Mouse (Mus musculus) neural tube, embryonic 13.5 days (tissue): ENCODE measurements around the gene Sparc. TPM values are rescaled to one million over a fixed set of nuclear protein-coding genes. Genes with fewer than 3 reads are reported as not detected.

Experiments used
- ATAC-seq: fragments of 200-750 bp; cut with Nextera tagmentation; 2 replicates; pipeline ENCODE4 v1.8.0; 2017; ENCODE audit warnings: low read depth, mild to moderate bottlenecking, moderate TSS enrichment, moderate library complexity
- H3K27ac ChIP-seq: fragments of 300-500 bp; sonication (generic); replicated peaks from 2 replicates; pipeline ENCODE4 v1.5.1; 2015; ENCODE audit warnings: moderate library complexity, mild to moderate bottlenecking, inconsistent platforms
- H3K27me3 ChIP-seq: fragments of 300-500 bp; sonication (generic); 2 replicates; pipeline ENCODE4 v1.6.1; 2015; ENCODE audit warnings: mild to moderate bottlenecking, inconsistent platforms
- H3K36me3 ChIP-seq: fragments of 300-500 bp; sonication (generic); 2 replicates; pipeline ENCODE4 v1.6.1; 2015; ENCODE audit warnings: mild to moderate bottlenecking, inconsistent platforms
- H3K4me1 ChIP-seq: fragments of 300-500 bp; sonication (generic); replicated peaks from 2 replicates; pipeline ENCODE4 v1.6.1; 2015; ENCODE audit warnings: inconsistent platforms
- H3K4me2 ChIP-seq: fragments of 300-500 bp; sonication (generic); 2 replicates; pipeline ENCODE4 v1.6.1; 2015; ENCODE audit warnings: inconsistent platforms, mild to moderate bottlenecking, moderate library complexity
- H3K4me3 ChIP-seq: fragments of 300-500 bp; sonication (generic); 2 replicates; pipeline ENCODE4 v1.5.1; 2015; ENCODE audit warnings: mild to moderate bottlenecking, inconsistent platforms
- H3K9ac ChIP-seq: fragments of 300-500 bp; sonication (generic); 2 replicates; pipeline ENCODE4 v1.6.1; 2015; ENCODE audit warnings: moderate library complexity, mild to moderate bottlenecking, inconsistent platforms
- H3K9me3 ChIP-seq: fragments of 300-500 bp; sonication (generic); 2 replicates; pipeline ENCODE4 v1.6.1; 2016; ENCODE audit warnings: inconsistent platforms
- WGBS: fragments of 180-500 bp; shearing (Covaris S2); methylation state at CpG from one replicate; pipeline ENCODE4 v1.1.7; 2015; 5-methylcytosine and 5-hydroxymethylcytosine counted together
- polyA plus RNA-seq: library from polyadenylated mRNA; unstranded; fragments of >200 nt; fragmentation: Nextera tagmentation; extraction: Ambion mirVana; gene quantifications from 2 replicates; pipeline ENCODE4 v1.2.1, GENCODE M21; 2015

Sparc gene
- polyA plus RNA-seq, 1 experiment from 2014 or later: 730 TPM

GRCm38 (mm10) chr11:55397441-55397840, 25.5 kb downstream of the Sparc start:
- Histone ChIP-seq H3K4me3 (no peak overlapping the region), H3K4me1 (no peaks in the 10 kb centered on the region), H3K27me3 (no peaks in the 10 kb centered on the region), H3K36me3 (peaks cover 30% of the 10 kb centered on the region), H3K4me2 (no peak overlapping the region), H3K27ac (no peak overlapping the region), H3K9me3 (no peaks in the 10 kb centered on the region), H3K9ac (no peak overlapping the region)
- 90% methylated on average over 9 of the region's 9 CpGs for WGBS
- no peak for ATAC-seq

GRCm38 (mm10) chr11:55397036-55397435, 25.9 kb downstream of the Sparc start:
- 80% methylated on average over 2 of the region's 2 CpGs for WGBS
- Histone ChIP-seq H3K27ac (no peak overlapping the region), H3K4me1 (no peaks in the 10 kb centered on the region), H3K9ac (no peak overlapping the region), H3K27me3 (no peaks in the 10 kb centered on the region), H3K36me3 (peaks cover 27% of the 10 kb centered on the region), H3K4me3 (no peak overlapping the region), H3K9me3 (no peaks in the 10 kb centered on the region), H3K4me2 (no peak overlapping the region)
- ATAC-seq: no peak

GRCm38 (mm10) chr11:55395073-55395642, 27.8 kb downstream of the Sparc start:
- 83% methylated on average over 7 of the region's 7 CpGs for WGBS
- no peaks in the 10 kb centered on the region for H3K4me1 ChIP-seq
- ATAC-seq: no peak

GRCm38 (mm10) chr11:55394592-55394991, 28.4 kb downstream of the Sparc start:
- Histone ChIP-seq H3K4me1 (no peaks in the 10 kb centered on the region), H3K27me3 (no peaks in the 10 kb centered on the region), H3K4me2 (no peak overlapping the region), H3K27ac (no peak overlapping the region), H3K4me3 (no peak overlapping the region), H3K36me3 (peaks cover 21% of the 10 kb centered on the region), H3K9me3 (no peaks in the 10 kb centered on the region), H3K9ac (no peak overlapping the region)
- WGBS: 87% methylated on average over 6 of the region's 6 CpGs
- ATAC-seq: no peak

More at GRCm38 (mm10) chr11:55395073-55395642, 27.8 kb downstream of the Sparc start:
- H3K27me3 ChIP-seq: no peaks in the 10 kb centered on the region
- no peak overlapping the region for H3K4me3 ChIP-seq
- H3K36me3 ChIP-seq: peaks cover 22% of the 10 kb centered on the region
- H3K27ac ChIP-seq: no peak overlapping the region
- no peak overlapping the region for H3K9ac ChIP-seq
- H3K4me2 ChIP-seq: no peak overlapping the region
- H3K9me3 ChIP-seq: no peaks in the 10 kb centered on the region

GRCm38 (mm10) chr11:55392474-55392873, 30.5 kb downstream of the Sparc start:
- H3K27me3 ChIP-seq: no peaks in the 10 kb centered on the region
- 23% methylated on average over 10 of the region's 10 CpGs for WGBS
- peaks cover 13% of the 10 kb centered on the region; the same call in 1 of the 2 replicates for H3K36me3 ChIP-seq
- H3K4me3 ChIP-seq: no peak overlapping the region
- H3K4me1 ChIP-seq: no peaks in the 10 kb centered on the region
- no peaks in the 10 kb centered on the region for H3K9me3 ChIP-seq
- H3K27ac ChIP-seq: no peak overlapping the region
- H3K9ac ChIP-seq: no peak overlapping the region
- 0 out of 2 replicates have a peak, but pooled peaks have one; percentile 30 for ATAC-seq
- H3K4me2 ChIP-seq: 0 out of 2 replicates have a peak overlapping the region, but pooled peaks have one; percentile 3

DNA sequence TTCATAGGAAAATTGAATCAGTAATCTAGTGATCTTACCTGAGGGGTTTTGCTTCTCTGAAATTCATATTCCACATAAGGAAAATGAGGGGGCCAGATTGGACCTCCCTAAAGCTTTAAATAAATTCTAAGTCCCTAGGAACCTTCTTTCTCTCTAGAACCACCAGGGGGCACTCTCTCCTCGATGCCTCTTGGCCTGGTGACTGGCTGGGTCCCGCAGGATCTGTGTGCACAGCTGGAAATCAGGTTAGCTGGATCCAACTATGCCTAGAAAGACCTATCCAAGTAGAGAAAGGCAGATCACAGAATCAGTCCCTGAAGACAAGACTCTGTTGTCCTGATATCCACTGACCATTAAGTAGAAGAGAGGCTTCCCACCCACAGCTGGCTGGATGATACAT, 33.2 kb downstream of the Sparc start:
- ATAC-seq: no peak
- H3K9me3 ChIP-seq: no peaks in the 10 kb centered on the region
- H3K27ac ChIP-seq: no peak overlapping the region
- peaks cover 4% of the 10 kb centered on the region; the same call in 1 of the 2 replicates for H3K36me3 ChIP-seq
- 0 out of 2 replicates have a peak, but pooled peaks cover 7% of the 10 kb centered on the region for H3K4me1 ChIP-seq
- no peak overlapping the region for H3K9ac ChIP-seq
- H3K4me2 ChIP-seq: no peak overlapping the region
- 2% methylated on average over 2 of the region's 2 CpGs for WGBS
- H3K4me3 ChIP-seq: no peak overlapping the region
- H3K27me3 ChIP-seq: no peaks in the 10 kb centered on the region

GRCm38 (mm10) chr11:55387576-55387975, 35.4 kb downstream of the Sparc start:
- Histone ChIP-seq H3K4me2 (0 out of 2 replicates have a peak overlapping the region, but pooled peaks have one; percentile 13), H3K4me1 (0 out of 2 replicates have a peak, but pooled peaks cover 7% of the 10 kb centered on the region), H3K4me3 (no peak overlapping the region), H3K9ac (peak overlapping the region; percentile 34; the same call in 1 of the 2 replicates), H3K27ac (no peak overlapping the region), H3K9me3 (no peaks in the 10 kb centered on the region), H3K27me3 (no peaks in the 10 kb centered on the region), H3K36me3 (no peaks in the 10 kb centered on the region)
- peak; percentile 37; the same call in 1 of the 2 replicates for ATAC-seq
- WGBS: 49% methylated on average over 8 of the region's 8 CpGs

DNA sequence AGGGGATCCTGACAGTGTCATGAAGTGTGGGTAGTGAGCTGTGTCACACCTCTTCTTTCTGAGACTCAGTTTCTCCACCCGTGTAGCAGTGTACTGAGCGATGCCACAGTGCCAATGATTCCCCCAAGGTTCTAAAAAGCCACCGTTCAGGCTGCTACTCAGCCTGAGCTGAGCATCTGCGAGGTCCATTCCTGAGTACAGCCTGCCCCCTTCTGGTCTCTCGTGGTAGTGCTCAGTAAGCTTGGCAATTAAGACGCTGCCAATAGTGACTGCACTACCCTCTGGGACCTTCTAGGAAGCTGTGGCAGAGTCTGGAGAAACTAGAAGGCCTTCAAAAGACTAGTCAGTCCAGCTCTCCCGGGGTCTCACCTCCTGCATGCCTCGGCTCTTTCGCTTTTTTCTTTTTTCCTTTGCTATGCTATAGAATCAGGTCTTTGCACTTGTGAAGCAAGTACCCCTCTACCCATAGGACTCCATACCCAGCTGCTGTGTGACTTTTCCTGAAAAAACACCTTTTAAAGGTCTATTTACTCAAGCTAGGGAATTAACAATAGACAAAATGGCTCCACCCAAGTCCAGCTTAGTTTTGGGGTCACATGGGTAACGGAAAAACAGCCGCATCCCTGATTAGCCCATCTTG, 36.4 kb downstream of the Sparc start:
- Histone ChIP-seq H3K9ac (0 out of 2 replicates have a peak overlapping the region, but pooled peaks have one; percentile 34), H3K27me3 (no peaks in the 10 kb centered on the region), H3K4me2 (peak overlapping the region; percentile 13; the same call in 1 of the 2 replicates), H3K4me3 (no peak overlapping the region), H3K9me3 (no peaks in the 10 kb centered on the region), H3K27ac (no peak overlapping the region), H3K4me1 (0 out of 2 replicates have a peak, but pooled peaks cover 7% of the 10 kb centered on the region), H3K36me3 (no peaks in the 10 kb centered on the region)
- WGBS: 15% methylated on average over 11 of the region's 11 CpGs
- ATAC-seq: peak; percentile 64

DNA sequence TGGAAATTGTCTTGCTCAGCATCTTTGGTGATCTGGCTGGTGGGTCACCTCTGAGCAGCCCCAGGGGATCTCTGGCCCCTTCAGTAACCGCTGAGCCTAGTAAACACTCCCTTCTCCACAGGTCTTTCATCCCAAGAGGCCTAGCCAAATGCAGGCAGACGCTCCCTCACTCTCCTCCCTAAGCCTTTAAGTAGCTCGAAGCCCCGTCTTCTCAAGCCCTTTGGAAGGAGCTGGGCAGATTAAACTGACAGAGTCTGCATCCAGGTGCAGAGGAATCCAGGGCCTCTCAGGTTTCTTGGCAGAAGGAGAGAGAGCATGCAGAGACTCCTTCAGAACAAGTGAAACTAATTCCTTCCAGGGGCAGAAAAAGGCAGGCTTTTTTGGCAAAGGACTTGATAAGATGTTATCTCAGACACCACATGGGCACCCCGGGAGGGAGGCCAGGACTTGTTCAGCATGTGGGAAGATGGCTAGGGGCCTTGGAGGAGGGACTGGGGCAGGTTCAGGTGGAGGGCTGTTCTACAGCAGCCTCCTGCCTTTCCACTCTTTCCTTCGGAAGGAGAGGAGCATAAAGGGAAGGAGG, 39.4 kb downstream of the Sparc start:
- no peak overlapping the region for H3K27ac ChIP-seq
- 0 out of 2 replicates have a peak, but pooled peaks cover 7% of the 10 kb centered on the region for H3K4me1 ChIP-seq
- H3K9me3 ChIP-seq: no peaks in the 10 kb centered on the region
- H3K36me3 ChIP-seq: no peaks in the 10 kb centered on the region
- 0 out of 2 replicates have a peak overlapping the region, but pooled peaks have one; percentile 17 for H3K9ac ChIP-seq
- no peak overlapping the region for H3K4me3 ChIP-seq
- no peaks in the 10 kb centered on the region for H3K27me3 ChIP-seq
- H3K4me2 ChIP-seq: no peak overlapping the region
- no peak for ATAC-seq
- 51% methylated on average over 6 of the region's 6 CpGs for WGBS

GRCm38 (mm10) chr11:55380908-55381307, 42.1 kb downstream of the Sparc start:
- no peaks in the 10 kb centered on the region for H3K27me3 ChIP-seq
- no peak for ATAC-seq
- 74% methylated on average over 6 of the region's 6 CpGs for WGBS
- H3K4me1 ChIP-seq: no peaks in the 10 kb centered on the region
- H3K4me3 ChIP-seq: no peak overlapping the region
- H3K27ac ChIP-seq: no peak overlapping the region
- H3K9me3 ChIP-seq: no peaks in the 10 kb centered on the region
- no peak overlapping the region for H3K4me2 ChIP-seq
- H3K36me3 ChIP-seq: no peaks in the 10 kb centered on the region
- no peak overlapping the region for H3K9ac ChIP-seq

DNA sequence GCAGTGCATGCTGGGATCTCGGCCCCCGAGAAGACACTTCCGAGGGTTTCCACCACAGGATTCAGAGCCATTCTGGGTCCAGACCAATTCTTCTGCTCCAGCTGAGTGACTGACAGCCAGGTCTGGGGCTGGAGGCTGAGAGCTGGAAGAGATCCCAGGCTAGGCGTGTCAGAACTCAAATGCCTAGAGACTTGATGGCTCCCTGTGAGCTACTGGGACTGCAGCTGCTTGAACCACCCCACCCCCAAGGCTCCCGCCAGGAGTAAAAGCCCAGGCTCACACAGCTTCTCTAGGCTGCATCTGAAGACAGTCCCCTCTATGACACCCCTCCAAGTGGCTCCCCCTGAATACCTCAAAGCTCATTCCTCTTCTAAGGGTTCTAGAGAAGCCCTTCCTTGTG, 44.6 kb downstream of the Sparc start:
- H3K9ac ChIP-seq: no peak overlapping the region
- no peak overlapping the region for H3K27ac ChIP-seq
- H3K4me2 ChIP-seq: no peak overlapping the region
- ATAC-seq: no peak
- no peak overlapping the region for H3K4me3 ChIP-seq
- H3K9me3 ChIP-seq: no peaks in the 10 kb centered on the region
- 64% methylated on average over 5 of the region's 5 CpGs for WGBS
- no peaks in the 10 kb centered on the region for H3K4me1 ChIP-seq
- no peaks in the 10 kb centered on the region for H3K36me3 ChIP-seq
- H3K27me3 ChIP-seq: no peaks in the 10 kb centered on the region

- H3K27me3 ChIP-seq: no peaks in the 10 kb centered on the region
- ATAC-seq: no peak
- H3K4me2 ChIP-seq: no peak overlapping the region
- no peaks in the 10 kb centered on the region for H3K36me3 ChIP-seq
- 59% methylated on average over 6 of the region's 6 CpGs for WGBS
- no peak overlapping the region for H3K27ac ChIP-seq
- no peaks in the 10 kb centered on the region; the same call in 1 of the 2 replicates for H3K4me1 ChIP-seq
- no peaks in the 10 kb centered on the region for H3K9me3 ChIP-seq
- H3K4me3 ChIP-seq: no peak overlapping the region
- H3K9ac ChIP-seq: no peak overlapping the region
Observed at GRCm38 (mm10) chr11:55373838-55374237, 49.1 kb downstream of the Sparc start.
